Mouse (Mus musculus): ENCODE results near the gene Mbd3. TPM values are rescaled to one million over a fixed set of nuclear protein-coding genes. Genes with fewer than 3 reads are reported as not detected.

Mbd3 gene
- total RNA-seq, 2 experiments from 2014 or later: 121 to 124 TPM

- intact Hi-C loops (cut with DNase I): no loop called here
- DNase-seq (ENCODE audit: extremely low spot score in 1 of 2, low spot score in 2 of 2): no peak
Observed at GRCm38 (mm10) chr10:80384115-80384639, 15.2 kb downstream of the Mbd3 start.

GRCm38 (mm10) chr10:80383431-80383830, 15.9 kb downstream of the Mbd3 start:
- DNase-seq (ENCODE audit: extremely low spot score in 1 of 2, low spot score in 2 of 2): no peak
- intact Hi-C loops (cut with DNase I): no loop called here

- intact Hi-C loops (cut with DNase I): no loop called here
- DNase-seq (ENCODE audit: extremely low spot score in 1 of 2, low spot score in 2 of 2): no peak
Observed at GRCm38 (mm10) chr10:80382641-80383365, 16.5 kb downstream of the Mbd3 start.

- intact Hi-C loops (cut with DNase I): loop anchor here (10.0 kb wide), 1 partner anchor 127 kb away; no protein-coding TSS in a partner anchor
Observed at GRCm38 (mm10) chr10:80377716-80378115, 21.6 kb downstream of the Mbd3 start.

GRCm38 (mm10) chr10:80376160-80376559, 23.2 kb downstream of the Mbd3 start:
- DNase-seq (ENCODE audit: extremely low spot score in 1 of 2, low spot score in 2 of 2): peak; percentile 91 to 95
- intact Hi-C loops (cut with DNase I): loop anchor here (10.0 kb wide), 1 partner anchor 129 kb away; no protein-coding TSS in a partner anchor

More at GRCm38 (mm10) chr10:80377716-80378115, 21.6 kb downstream of the Mbd3 start:
- DNase-seq (ENCODE audit: extremely low spot score in 1 of 2, low spot score in 2 of 2): no peak

GRCm38 (mm10) chr10:80374063-80374462, 25.3 kb downstream of the Mbd3 start:
- intact Hi-C loops (cut with DNase I): loop anchor here (2.0 to 10.0 kb wide), 2 partner anchors 33 to 131 kb away; no protein-coding TSS in a partner anchor
- DNase-seq (ENCODE audit: extremely low spot score in 1 of 2, low spot score in 2 of 2): peak; percentile 68 to 79

GRCm38 (mm10) chr10:80372706-80373105, 26.6 kb downstream of the Mbd3 start:
- intact Hi-C loops (cut with DNase I): loop anchor here (2.0 to 10.0 kb wide), 2 partner anchors 16 to 132 kb away; partner anchors contain the start of gene Plk5
- DNase-seq (ENCODE audit: extremely low spot score in 1 of 2, low spot score in 2 of 2): no peak

- DNase-seq (ENCODE audit: extremely low spot score in 1 of 2, low spot score in 2 of 2): no peak
- intact Hi-C loops (cut with DNase I): loop anchor here (2.0 to 10.0 kb wide), 2 partner anchors 15 to 133 kb away; partner anchors contain the start of gene Plk5
Observed at GRCm38 (mm10) chr10:80371983-80372382, 27.4 kb downstream of the Mbd3 start.

- peak; percentile 68 to 71 for DNase-seq (ENCODE audit: extremely low spot score in 1 of 2, low spot score in 2 of 2)
- intact Hi-C loops (cut with DNase I): loop anchor here (10.0 kb wide), 1 partner anchor 133 kb away; no protein-coding TSS in a partner anchor
Observed at GRCm38 (mm10) chr10:80371411-80371966, 27.9 kb downstream of the Mbd3 start.

- DNase-seq (ENCODE audit: extremely low spot score in 1 of 2, low spot score in 2 of 2): no peak
- intact Hi-C loops (cut with DNase I): loop anchor here (10.0 kb wide), 1 partner anchor 135 kb away; no protein-coding TSS in a partner anchor
Observed at GRCm38 (mm10) chr10:80369995-80370747, 29.2 kb downstream of the Mbd3 start.

GRCm38 (mm10) chr10:80368392-80368791, 31.0 kb downstream of the Mbd3 start:
- intact Hi-C loops (cut with DNase I): no loop called here
- DNase-seq (ENCODE audit: extremely low spot score in 1 of 2, low spot score in 2 of 2): no peak

GRCm38 (mm10) chr10:80367954-80368353, 31.4 kb downstream of the Mbd3 start:
- DNase-seq (ENCODE audit: extremely low spot score in 1 of 2, low spot score in 2 of 2): no peak
- intact Hi-C loops (cut with DNase I): no loop called here

- DNase-seq (ENCODE audit: extremely low spot score in 1 of 2, low spot score in 2 of 2): no peak
- intact Hi-C loops (cut with DNase I): no loop called here
Observed at GRCm38 (mm10) chr10:80365736-80366135, 33.6 kb downstream of the Mbd3 start.

- DNase-seq (ENCODE audit: extremely low spot score in 1 of 2, low spot score in 2 of 2): no peak
- intact Hi-C loops (cut with DNase I): no loop called here
Observed at GRCm38 (mm10) chr10:80363734-80364133, 35.6 kb downstream of the Mbd3 start.

- intact Hi-C loops (cut with DNase I): loop anchor here (2.0 kb wide), 1 partner anchor 15 kb away; no protein-coding TSS in a partner anchor
- peak in 1 of 2 experiments; percentile 59 for DNase-seq (ENCODE audit: extremely low spot score in 1 of 2, low spot score in 2 of 2)
Observed at GRCm38 (mm10) chr10:80357994-80358639, 41.2 kb downstream of the Mbd3 start.

- DNase-seq (ENCODE audit: extremely low spot score in 1 of 2, low spot score in 2 of 2): no peak
- intact Hi-C loops (cut with DNase I): loop anchor here (2.0 kb wide), 1 partner anchor 15 kb away; no protein-coding TSS in a partner anchor
Observed at GRCm38 (mm10) chr10:80357336-80357735, 42.0 kb downstream of the Mbd3 start.

GRCm38 (mm10) chr10:80356737-80357136, 42.6 kb downstream of the Mbd3 start:
- no peak for DNase-seq (ENCODE audit: extremely low spot score in 1 of 2, low spot score in 2 of 2)
- intact Hi-C loops (cut with DNase I): loop anchor here (2.0 kb wide), 1 partner anchor 16 kb away; no protein-coding TSS in a partner anchor

- intact Hi-C loops (cut with DNase I): loop anchor here (2.0 kb wide), 1 partner anchor 17 kb away; no protein-coding TSS in a partner anchor
- DNase-seq (ENCODE audit: extremely low spot score in 1 of 2, low spot score in 2 of 2): no peak
Observed at GRCm38 (mm10) chr10:80356001-80356682, 43.2 kb downstream of the Mbd3 start, which contains the start of gene Plk5. Gene Plk5 (plus strand): TSS chr10:80356459.
